Mouse (Mus musculus): Measurements from ENCODE around the gene Ifna4.
"Not testable (repeated sequence)": the region's sequence is repeated elsewhere in the genome, so short reads cannot be mapped to it uniquely, and the experiment has no call there.

The Ifna4 gene

GRCm38 (mm10) chr4:88841438-88841911 lies at the start of gene Ifna4:
Ifna4 (plus strand) TSS chr4:88841861.
- no peak for DNase-seq

- DNase-seq = peak; percentile 67 to 74
Measured at GRCm38 (mm10) chr4:88793936-88794675, 47.6 kb upstream of the Ifna4 start, which contains the start of gene Gm13275. Gm13275 (plus strand) TSS chr4:88794487.

DNA sequence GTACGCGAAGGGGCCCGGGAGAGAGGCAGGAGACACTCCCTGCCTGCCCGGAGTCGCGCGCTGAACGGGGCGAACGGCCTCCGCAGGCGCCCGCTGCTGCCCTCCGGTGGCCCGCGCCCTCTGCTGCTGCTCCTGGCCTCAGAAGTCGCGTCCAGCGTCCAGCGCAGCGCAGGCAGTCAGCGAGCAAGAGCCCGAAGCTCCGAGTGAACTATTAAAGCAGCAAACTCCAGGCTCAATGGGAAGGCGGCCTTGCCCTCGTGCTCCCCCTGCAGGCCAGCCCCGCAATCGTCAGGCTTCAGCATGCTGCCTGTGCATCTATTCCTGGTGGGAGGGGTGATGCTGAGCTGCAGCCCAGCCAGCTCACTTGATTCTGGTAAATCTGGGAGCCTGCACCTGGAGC lies 44.6 kb upstream of the Ifna4 start, which contains the start of gene Gm13279:
TSS of gene Gm13279 (plus strand) at position 301 of the 400 bp plus-strand sequence.
- not testable (repeated sequence) for DNase-seq

DNA sequence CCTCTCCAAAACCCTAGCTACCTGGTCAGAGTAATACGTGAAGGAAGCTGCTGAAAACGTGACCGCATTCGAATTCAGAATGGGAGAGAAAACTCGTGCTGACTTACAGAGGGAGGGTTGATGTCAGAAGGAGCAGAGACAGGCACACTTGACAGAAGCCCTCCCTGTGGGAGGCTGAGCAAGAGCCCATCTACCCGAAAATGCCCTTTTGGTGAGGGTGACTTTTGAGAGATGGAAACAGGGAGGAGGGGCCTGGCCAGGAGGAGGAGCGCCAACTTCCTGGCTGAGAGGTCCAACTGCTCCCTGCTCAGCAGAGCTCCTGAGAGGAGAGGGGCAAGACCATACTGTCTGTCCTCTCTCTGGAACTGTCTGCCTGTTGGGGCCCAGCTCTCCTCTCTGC lies 42.3 kb upstream of the Ifna4 start, which contains the start of gene Gm13285:
TSS of gene Gm13285 (plus strand) at position 301 of the 400 bp plus-strand sequence.
- DNase-seq = not testable (repeated sequence)

GRCm38 (mm10) chr4:88802954-88803353 lies 38.7 kb upstream of the Ifna4 start, which contains the start of gene Gm13287:
Gm13287 (plus strand) TSS chr4:88803254.
- not testable (repeated sequence) for DNase-seq

GRCm38 (mm10) chr4:88805231-88805630 lies 36.4 kb upstream of the Ifna4 start, which contains the start of gene Gm13288:
Gm13288 (plus strand) TSS chr4:88805531.
- not testable (repeated sequence) for DNase-seq

- peak; percentile 23 to 33 for DNase-seq
Measured at GRCm38 (mm10) chr4:88805761-88806160, 35.9 kb upstream of the Ifna4 start.

DNA sequence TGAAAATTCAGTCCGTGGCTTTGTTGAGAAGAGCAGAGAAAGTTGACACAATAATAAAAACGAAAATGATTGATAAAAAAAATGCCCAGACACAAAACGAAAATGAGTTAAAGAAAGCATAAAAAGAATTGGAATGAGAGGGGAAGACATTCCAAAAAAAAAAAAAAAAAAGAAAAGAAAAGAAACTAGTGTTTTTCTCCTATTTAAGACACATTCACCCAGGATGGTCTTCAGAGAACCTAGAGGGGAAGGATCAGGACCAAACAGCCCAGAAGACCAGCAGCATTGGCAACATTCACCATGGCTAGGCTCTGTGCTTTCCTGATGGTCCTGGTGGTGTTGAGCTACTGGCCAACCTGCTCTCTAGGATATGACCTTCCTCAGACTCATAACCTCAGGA lies 25.7 kb upstream of the Ifna4 start, which contains the start of gene Ifna7:
TSS of gene Ifna7 (plus strand) at position 301 of the 400 bp plus-strand sequence.
- no peak for DNase-seq

DNA sequence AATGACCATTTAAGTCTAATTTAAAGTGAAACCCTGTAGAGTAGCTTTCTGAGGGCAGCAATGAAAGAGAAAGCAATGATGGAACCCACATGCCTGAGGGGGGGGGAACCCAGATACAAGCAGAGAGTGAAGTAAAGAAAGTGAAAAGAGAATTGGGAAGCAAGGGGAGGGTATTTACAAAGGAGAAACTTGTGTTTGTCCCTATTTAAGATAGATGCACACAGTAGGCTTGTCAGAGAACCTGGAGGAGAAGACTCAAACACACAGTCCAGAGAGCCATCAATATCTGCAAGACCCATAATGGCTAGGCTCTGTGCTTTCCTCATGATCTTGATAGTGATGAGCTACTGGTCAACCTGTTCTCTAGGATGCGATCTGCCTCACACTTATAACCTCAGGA lies 22.0 kb upstream of the Ifna4 start, which contains the start of gene Ifna11:
TSS of gene Ifna11 (plus strand) at position 301 of the 400 bp plus-strand sequence.
- DNase-seq = no peak

DNA sequence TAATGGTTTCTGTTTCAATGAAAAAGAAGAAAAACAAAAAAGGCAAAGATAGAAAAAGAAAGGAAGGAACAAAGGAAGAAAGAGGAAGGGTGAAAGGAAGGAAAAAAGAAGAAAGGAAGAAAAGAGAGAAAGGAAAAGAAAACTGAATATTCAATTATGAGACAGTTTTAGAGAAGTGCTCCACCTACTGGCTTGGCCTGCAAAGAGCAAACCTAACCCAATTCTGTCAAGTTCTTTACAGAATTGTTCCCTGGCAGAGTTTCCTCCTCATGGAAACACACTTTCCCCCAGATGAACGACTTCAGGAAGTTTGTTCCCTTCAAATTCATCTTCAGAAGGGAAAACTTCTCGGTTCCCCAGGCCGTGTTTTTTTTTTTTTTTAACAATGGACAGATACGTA lies 18.7 kb upstream of the Ifna4 start:
- DNase-seq = peak in 1 of 2 experiments; percentile 7

DNA sequence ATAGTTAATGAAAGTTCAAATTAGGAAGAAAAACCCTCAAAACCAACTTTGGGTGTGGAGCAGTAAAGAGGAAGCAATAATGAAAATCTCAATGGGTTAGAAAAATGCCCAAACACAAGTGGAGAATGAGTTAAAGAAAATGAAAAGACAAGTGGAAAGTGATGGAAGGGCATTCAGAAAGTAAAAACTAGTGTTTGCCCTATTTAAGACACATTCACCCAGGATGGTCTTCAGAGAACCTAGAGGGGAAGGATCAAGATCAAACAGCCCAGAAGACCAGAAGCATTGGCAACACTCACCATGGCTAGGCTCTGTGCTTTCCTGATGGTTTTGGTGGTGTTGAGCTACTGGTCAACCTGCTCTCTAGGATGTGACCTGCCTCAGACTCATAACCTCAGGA lies 14.5 kb upstream of the Ifna4 start, which contains the start of gene Ifna6:
TSS of gene Ifna6 (plus strand) at position 301 of the 400 bp plus-strand sequence.
- not testable (repeated sequence) for DNase-seq

- DNase-seq = peak in 1 of 2 experiments; percentile 22
Measured at GRCm38 (mm10) chr4:88830523-88830922, 11.1 kb upstream of the Ifna4 start.

DNA sequence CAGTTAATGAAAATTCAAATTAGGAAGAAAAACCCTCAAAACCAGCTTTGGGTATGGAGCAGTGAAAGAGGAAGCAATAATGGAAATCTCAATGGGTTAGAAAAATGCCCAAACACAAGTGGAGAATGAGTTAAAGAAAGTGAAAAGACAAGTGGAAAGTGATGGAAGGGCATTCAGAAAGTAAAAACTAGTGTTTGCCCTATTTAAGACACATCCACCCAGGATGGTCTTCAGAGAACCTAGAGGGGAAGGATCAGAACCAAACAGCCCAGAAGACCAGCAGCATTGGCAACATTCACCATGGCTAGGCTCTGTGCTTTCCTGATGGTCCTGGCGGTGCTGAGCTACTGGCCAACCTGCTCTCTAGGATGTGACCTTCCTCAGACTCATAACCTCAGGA lies 6.4 kb upstream of the Ifna4 start, which contains the start of gene Ifna5:
TSS of gene Ifna5 (plus strand) at position 301 of the 400 bp plus-strand sequence.
- DNase-seq = not testable (repeated sequence)

DNA sequence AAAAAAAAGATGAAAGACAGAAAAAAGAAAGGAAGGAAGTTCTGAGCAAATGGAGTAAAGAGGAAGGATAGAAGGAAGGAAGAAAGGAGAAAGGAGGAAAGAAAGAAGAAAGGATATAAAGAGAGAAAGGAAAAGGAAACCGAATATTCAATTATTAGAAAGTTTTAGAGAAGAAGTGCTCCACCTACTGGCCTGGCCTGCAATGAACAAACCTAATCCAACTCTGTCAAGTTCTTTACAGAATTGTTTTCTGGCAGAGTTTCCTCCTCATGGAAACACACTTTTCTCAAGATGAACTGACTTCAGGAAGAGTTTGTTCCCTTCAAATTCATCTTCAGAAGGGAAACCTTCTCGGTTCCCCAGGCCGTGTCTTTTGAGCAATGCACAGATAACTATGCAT lies 2.8 kb upstream of the Ifna4 start:
- DNase-seq = peak in 1 of 2 experiments; percentile 14

GRCm38 (mm10) chr4:88840058-88840457 lies 1.6 kb upstream of the Ifna4 start:
- no peak for DNase-seq

DNA sequence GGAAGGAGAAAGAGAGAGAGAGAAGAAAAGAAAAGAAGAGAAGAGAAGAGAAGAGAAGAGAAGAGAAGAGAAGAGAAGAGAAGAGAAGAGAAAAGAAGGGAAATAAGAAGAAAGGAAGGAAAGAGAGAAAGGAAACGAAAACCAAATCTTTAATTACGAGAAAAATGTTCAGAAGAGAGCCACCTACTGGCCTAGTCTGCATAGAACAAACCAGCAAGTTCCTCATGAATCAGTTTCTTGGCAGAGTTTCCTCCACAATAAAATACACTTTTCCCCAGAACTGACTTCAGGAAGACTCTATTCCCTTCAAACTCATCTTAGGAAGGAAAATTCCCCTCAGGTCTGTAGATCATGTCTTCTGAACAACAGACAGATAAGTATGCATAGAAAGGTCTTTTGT lies 3.7 kb downstream of the Ifna4 start:
- DNase-seq = no peak

GRCm38 (mm10) chr4:88849698-88850097 lies 8.0 kb downstream of the Ifna4 start, which contains the start of gene Ifna1:
Ifna1 (plus strand) TSS chr4:88850087.
- no peak for DNase-seq

DNA sequence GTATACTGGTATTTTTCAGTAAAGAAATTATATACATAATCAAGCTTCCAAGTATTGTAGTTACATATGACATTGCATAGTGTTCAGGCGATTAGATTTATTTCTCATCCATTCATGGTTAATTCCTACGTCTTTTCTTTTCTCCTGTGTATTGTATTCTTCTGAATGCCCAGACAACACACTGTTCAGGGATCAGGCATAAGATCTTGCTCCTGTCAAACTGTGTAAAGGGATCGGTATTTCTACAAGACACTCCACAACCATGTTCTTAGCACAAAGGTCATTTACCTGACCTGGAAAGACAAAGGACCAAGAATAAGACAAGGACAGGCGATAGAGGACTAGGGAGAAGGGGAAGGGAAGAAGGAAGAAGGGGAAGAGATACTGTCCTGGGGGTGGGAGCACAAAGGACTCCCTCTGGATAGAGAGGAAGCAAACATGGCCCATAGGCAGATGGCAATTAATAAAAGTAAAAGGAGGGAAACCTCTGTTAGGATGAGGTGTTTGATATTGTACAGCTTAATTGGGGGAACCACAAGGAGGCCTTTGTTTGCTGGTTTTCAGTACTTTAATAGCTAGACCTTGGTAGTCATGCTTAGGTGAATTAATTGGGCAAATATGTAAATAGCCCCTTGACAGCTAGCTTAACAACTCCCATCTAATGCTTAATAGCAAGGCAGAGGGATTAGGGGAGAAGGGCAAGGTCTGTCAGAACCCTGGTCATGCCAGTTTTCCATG lies 9.5 kb downstream of the Ifna4 start:
- no peak for DNase-seq

DNA sequence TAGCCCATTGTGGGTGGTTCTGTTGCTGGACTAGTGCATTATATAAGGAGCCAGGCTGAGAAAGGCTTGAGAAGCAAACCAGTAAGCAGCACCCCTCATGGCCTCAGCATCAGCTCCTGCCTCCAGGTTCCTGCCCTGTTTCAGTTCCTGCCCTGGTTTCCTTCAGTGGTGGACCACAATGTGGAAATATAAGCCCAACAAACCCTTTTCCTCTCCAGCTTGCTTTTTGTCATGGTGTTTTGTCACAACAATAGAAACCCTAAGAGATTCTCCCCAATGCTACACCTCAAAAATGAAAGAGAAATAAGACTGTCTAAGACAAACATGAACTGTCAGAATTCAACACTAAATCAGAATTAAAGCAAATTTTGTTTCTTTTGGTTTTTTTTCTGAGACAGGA lies 17.6 kb downstream of the Ifna4 start:
- DNase-seq = no peak

- no peak for DNase-seq
Measured at GRCm38 (mm10) chr4:88863309-88863708, 21.6 kb downstream of the Ifna4 start.

GRCm38 (mm10) chr4:88864599-88864998 lies 22.9 kb downstream of the Ifna4 start:
- no peak for DNase-seq

DNA sequence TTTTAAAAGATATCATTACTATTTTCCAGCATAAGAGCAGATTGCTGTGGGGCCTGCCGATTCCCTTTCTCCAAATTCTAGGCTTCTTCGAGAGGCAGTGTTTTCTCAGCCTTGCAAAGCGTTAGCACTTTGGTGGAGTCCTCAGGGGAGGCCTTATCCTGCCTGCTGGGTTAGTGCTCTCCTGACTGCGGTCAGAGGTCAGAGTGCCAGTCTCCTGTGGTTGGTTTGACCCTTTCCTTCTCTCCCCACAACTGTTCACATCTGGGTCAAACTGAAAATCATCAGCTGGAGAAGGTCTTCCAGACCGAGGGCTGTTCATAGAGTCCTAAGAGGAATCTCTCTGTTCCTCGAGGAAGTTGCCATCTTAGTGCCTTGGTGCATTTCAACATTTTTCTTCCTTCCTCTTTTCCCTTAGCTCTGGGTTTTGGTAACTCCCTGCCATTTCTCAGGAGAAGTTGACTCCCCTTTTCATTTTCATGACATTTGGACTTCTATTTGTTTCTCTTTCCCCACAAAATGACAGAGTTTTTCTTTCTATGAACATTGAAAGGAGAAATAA lies 23.4 kb downstream of the Ifna4 start:
- DNase-seq = no peak

Measured in kidney, adult 8-10 months (tissue).